Mouse (Mus musculus) heart, embryonic 11.5 days (tissue): ENCODE results near the gene Bach2. TPM values are rescaled to one million over a fixed set of nuclear protein-coding genes. Genes with fewer than 3 reads are reported as not detected.

Experiments
- ATAC-seq: fragments of 200-750 bp; cut with Nextera tagmentation; replicated peaks from 2 replicates; pipeline ENCODE4 v1.8.0; 2017; ENCODE audit warnings: moderate library complexity; ENCODE audit not compliant: insufficient number of reproducible peaks, low FRiP score, low TSS enrichment
- H3K27ac ChIP-seq: fragments of 300-500 bp; sonication (generic); 2 replicates; pipeline ENCODE4 v1.5.1; 2014; ENCODE audit warnings: mild to moderate bottlenecking, low read depth, low read length
- H3K27me3 ChIP-seq: fragments of 300-500 bp; sonication (generic); 2 replicates; pipeline ENCODE4 v1.6.1; 2014; ENCODE audit warnings: mild to moderate bottlenecking, low read length, mixed read lengths; ENCODE audit not compliant: control insufficient read depth, insufficient read depth
- H3K36me3 ChIP-seq: fragments of 300-500 bp; sonication (generic); 2 replicates; pipeline ENCODE4 v1.6.1; 2014; ENCODE audit warnings: mild to moderate bottlenecking, low read length, moderate library complexity, mixed read lengths; ENCODE audit not compliant: control insufficient read depth, insufficient read depth
- H3K4me1 ChIP-seq: fragments of 300-500 bp; sonication (generic); 2 replicates; pipeline ENCODE4 v1.6.1; 2014; ENCODE audit warnings: low read length; ENCODE audit not compliant: control insufficient read depth, insufficient read depth
- H3K4me2 ChIP-seq: fragments of 300-500 bp; sonication (generic); 2 replicates; pipeline ENCODE4 v1.6.1; 2014; ENCODE audit warnings: mild to moderate bottlenecking, moderate library complexity
- H3K4me3 ChIP-seq: fragments of 300-500 bp; sonication (generic); 2 replicates; pipeline ENCODE4 v1.5.1; 2014; ENCODE audit warnings: low read depth, low read length
- H3K9ac ChIP-seq: fragments of 300-500 bp; sonication (generic); 2 replicates; pipeline ENCODE4 v1.6.1; 2014; ENCODE audit warnings: mild to moderate bottlenecking, low read depth, low read length, moderate library complexity
- H3K9me3 ChIP-seq: fragments of 300-500 bp; sonication (generic); replicated peaks from 2 replicates; pipeline ENCODE4 v1.6.1; 2016; ENCODE audit warnings: low read length; ENCODE audit not compliant: control insufficient read depth
- WGBS: fragments of 180-500 bp; shearing (Covaris S2); extraction: QIAGEN DNeasy Blood & Tissue Kit; methylation state at CpG from one replicate; pipeline ENCODE4 v1.1.7; 2014; ENCODE audit not compliant: insufficient replicate concordance; 5-methylcytosine and 5-hydroxymethylcytosine counted together
- polyA plus RNA-seq: library from polyadenylated mRNA; unstranded; fragments of >200 nt; fragmentation: Nextera tagmentation; extraction: Ambion mirVana; gene quantifications from 2 replicates; pipeline ENCODE4 v1.2.1, GENCODE M21; 2014

The Bach2 gene
- polyA plus RNA-seq, 1 experiment from 2014 or later = 8.0 TPM

DNA sequence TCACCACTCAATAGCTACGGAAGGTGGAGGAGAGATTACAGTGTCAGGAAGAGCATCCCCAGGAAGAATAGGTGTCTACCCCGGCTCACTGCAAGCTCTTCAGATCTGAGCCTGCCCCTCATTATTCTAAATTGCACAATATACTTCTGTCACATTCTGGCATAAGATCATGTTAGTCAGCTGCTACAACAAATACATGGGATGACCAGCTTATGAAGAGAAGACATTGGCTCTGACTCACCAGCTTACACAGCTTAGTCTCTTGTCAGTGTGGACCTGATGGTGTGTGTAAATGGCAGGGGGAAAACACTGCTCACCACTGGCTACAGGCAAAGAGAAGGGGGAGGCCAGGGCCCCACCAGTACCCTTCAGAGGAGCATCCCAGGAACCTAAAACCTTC lies 127.6 kb downstream of the Bach2 start:
- H3K4me2 ChIP-seq = no peak overlapping the region
- no peaks in the 10 kb centered on the region for H3K27me3 ChIP-seq
- no peak overlapping the region for H3K9ac ChIP-seq
- 68% methylated on average over 2 of the region's 2 CpGs for WGBS
- H3K4me1 ChIP-seq = peaks cover 62% of the 10 kb centered on the region
- H3K4me3 ChIP-seq = no peak overlapping the region
- no peaks in the 10 kb centered on the region for H3K36me3 ChIP-seq
- no peak overlapping the region for H3K27ac ChIP-seq
- ATAC-seq = no peak
- no peaks in the 10 kb centered on the region for H3K9me3 ChIP-seq

DNA sequence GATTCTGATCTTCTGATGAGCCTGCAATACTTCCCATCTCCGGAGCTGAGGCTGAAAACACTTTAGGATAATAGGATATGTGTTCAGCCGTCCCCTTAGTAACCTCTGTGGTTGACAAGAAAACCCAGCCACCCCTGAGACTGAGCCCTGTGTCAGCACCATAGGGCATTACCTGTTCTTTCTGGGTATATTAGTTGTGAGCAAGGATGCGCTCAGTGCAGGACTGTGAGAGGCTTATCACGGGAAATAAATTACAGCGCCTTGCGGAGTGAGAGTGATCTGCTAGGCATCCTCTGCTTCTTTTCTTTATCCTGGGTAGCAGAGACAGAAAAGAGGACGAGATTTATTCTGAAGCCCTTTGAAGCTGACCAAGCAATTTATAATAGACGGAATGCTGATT lies 129.7 kb downstream of the Bach2 start:
- H3K36me3 ChIP-seq = no peaks in the 10 kb centered on the region
- WGBS = 42% methylated on average over 8 of the region's 8 CpGs
- no peak for ATAC-seq
- H3K27ac ChIP-seq = no peak overlapping the region
- no peak overlapping the region for H3K4me2 ChIP-seq
- H3K27me3 ChIP-seq = no peaks in the 10 kb centered on the region
- H3K9ac ChIP-seq = no peak overlapping the region
- peaks cover 73% of the 10 kb centered on the region for H3K4me1 ChIP-seq
- H3K9me3 ChIP-seq = no peaks in the 10 kb centered on the region
- no peak overlapping the region for H3K4me3 ChIP-seq

DNA sequence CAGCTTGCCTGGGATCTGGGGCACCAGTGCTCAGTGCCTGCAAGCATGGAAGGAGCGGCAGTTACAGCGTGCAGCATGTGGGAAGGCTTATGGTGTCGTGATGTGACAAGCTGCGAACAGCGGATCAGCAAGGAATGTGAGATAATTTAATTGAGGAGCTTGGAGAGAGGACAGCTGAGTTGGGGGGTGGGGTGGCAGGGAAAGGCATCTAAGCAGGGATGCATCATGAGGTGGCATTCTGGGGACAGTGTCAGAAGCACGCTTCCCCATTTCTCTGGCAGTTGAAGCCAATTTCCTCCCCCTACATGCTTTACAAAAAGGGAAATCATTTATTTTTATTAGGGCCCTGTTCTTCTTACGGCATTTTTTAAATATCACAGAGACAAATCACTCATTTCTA lies 134.5 kb downstream of the Bach2 start:
- Histone ChIP-seq H3K9me3 (no peaks in the 10 kb centered on the region), H3K4me3 (no peak overlapping the region), H3K36me3 (no peaks in the 10 kb centered on the region), H3K27me3 (no peaks in the 10 kb centered on the region), H3K9ac (no peak overlapping the region), H3K4me1 (peaks cover 67% of the 10 kb centered on the region), H3K4me2 (peak overlapping the region; percentile 20; the same call in 1 of the 2 replicates), H3K27ac (no peak overlapping the region)
- WGBS = 17% methylated on average over 7 of the region's 7 CpGs
- no peak; the same call in 1 of the 2 replicates for ATAC-seq

DNA sequence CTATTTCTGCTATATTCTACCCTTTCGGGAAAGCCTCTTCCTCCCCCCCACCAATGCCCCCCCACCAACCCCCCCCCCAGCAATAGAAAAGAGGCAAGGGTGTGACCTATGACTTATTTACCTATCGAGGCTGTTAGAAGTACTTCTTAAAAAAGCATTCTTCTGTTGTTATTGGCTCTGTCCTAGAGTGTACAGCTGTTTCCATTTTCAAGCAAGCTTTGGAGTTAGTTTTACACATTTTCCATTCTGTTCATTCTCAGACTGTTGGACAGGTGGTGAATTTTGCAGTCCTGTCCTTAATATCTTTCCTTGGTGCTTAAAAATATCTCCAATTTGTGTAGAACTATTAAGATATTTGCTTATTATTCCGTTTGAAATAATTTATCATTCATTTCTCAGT lies 134.9 kb downstream of the Bach2 start:
- peaks cover 63% of the 10 kb centered on the region for H3K4me1 ChIP-seq
- H3K27ac ChIP-seq = no peak overlapping the region
- no peaks in the 10 kb centered on the region for H3K36me3 ChIP-seq
- H3K4me2 ChIP-seq = no peak overlapping the region
- no peaks in the 10 kb centered on the region for H3K27me3 ChIP-seq
- 48% methylated on average over 3 of the region's 3 CpGs for WGBS
- no peaks in the 10 kb centered on the region for H3K9me3 ChIP-seq
- no peak overlapping the region for H3K4me3 ChIP-seq
- no peak for ATAC-seq
- H3K9ac ChIP-seq = no peak overlapping the region

DNA sequence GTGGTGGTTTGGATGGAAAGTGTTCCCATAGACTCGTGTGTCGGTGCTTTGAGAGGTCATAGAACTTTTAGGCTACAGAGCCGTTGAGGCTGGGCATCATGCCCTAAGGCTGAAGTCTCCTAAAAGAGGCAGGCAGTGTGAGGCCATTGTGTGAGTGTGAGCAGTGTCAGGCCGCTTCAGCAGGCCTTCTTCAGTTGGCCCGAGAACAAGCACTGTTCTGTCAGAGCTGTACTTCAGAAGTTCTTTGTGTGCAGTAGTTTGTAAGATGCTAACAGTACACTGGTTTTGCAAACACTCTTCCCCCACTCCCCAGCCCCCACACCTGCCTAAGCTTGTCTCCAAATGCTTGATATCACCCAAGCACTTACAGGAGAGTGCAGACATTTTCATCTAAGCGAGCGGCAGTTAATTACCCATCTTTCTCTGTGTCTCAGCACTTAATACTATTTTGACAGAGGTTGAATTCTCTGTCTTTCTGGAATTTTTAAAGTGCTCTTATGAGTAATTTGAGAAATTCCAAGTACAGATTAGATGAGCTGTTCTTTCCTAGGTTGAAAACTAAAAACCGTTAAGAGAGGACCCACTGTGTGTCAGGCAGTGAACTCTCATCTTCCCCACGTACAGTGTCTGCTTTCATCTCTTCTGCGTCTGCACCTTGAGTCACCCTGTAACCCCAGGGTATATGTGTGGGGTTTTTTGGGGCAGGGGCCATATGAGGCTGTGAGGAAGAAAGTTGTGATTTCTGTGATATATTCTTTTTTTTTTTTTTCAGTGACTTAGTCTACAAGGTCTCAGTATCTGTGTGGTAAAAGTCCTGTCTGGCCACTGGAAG lies 136.4 kb downstream of the Bach2 start:
- 64% methylated on average over 10 of the region's 10 CpGs for WGBS
- no peak overlapping the region for H3K27ac ChIP-seq
- no peak overlapping the region for H3K9ac ChIP-seq
- H3K9me3 ChIP-seq = no peaks in the 10 kb centered on the region
- no peak overlapping the region for H3K4me3 ChIP-seq
- ATAC-seq = no peak
- H3K36me3 ChIP-seq = no peaks in the 10 kb centered on the region
- no peaks in the 10 kb centered on the region for H3K27me3 ChIP-seq
- peaks cover 52% of the 10 kb centered on the region for H3K4me1 ChIP-seq
- H3K4me2 ChIP-seq = no peak overlapping the region

DNA sequence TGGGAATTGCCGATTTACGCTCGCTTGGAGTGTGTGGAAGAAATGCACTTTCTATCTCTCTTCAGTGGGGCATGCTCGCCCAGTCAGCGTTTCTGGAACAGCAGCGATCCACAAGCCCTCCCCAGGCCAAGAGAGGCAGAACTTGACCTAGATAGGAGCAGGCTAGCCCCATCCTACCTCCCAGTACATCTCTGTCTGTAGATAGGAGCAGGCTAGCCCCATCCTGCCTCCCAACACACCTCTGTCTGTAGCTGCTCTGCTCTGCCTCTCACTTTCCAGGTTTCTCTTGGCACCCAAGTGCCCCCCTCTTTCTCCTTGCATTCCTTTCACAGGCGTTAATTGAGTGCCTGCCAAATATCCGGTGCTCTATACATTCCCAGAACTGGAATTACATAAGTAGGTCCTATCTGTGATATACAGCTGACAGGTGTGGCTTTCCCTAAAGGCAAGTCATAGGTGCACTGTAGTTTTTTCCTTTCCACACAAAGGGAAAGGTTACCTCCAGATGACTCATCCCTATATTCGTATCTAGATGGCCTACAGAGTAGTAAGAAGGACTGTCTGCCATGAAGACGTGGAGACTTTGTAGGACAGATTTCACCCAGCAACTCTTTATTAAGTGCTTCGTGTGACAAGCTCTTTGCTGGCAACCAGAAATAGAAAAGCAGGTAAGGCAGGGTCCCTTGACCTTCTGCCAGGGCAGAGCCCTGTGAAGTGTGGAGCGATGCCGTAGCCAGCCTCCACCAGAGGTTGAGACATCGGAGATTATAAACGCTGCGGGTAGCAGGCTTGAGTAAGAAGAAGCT lies 137.3 kb downstream of the Bach2 start:
- no peaks in the 10 kb centered on the region for H3K27me3 ChIP-seq
- ATAC-seq = 0 out of 2 replicates have a peak, but pooled peaks have one; percentile 9
- H3K36me3 ChIP-seq = no peaks in the 10 kb centered on the region
- H3K4me3 ChIP-seq = no peak overlapping the region
- H3K9ac ChIP-seq = peak overlapping the region; percentile 11; the same call in 1 of the 2 replicates
- no peak overlapping the region for H3K27ac ChIP-seq
- H3K4me1 ChIP-seq = peaks cover 44% of the 10 kb centered on the region
- H3K9me3 ChIP-seq = no peaks in the 10 kb centered on the region
- no peak overlapping the region for H3K4me2 ChIP-seq
- 61% methylated on average over 16 of the region's 16 CpGs for WGBS

DNA sequence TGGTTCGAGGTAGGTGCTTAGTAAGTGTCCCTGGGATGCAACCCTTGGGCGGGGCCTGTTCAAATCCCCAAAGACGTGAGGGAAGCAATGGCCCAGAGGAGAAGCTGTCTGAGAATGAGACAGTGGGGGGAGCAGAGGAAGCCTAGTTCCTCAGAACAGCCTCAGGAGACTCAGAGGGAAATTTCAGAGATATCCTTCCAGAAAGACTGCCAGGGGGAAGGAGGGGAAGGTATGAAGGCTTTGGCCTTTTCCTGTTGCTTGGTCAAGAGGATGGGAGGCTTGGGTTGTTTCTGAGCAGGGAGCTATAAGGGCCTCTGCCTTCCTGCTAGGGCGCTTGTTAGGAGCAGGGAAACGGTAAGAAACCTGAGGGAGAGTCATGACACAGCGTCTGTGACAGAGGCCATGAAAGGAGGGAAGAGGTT lies 137.9 kb downstream of the Bach2 start:
- Histone ChIP-seq H3K27ac (no peak overlapping the region), H3K9ac (peak overlapping the region; percentile 11; the same call in 1 of the 2 replicates), H3K4me3 (no peak overlapping the region), H3K9me3 (no peaks in the 10 kb centered on the region), H3K4me1 (peaks cover 40% of the 10 kb centered on the region), H3K4me2 (no peak overlapping the region), H3K36me3 (no peaks in the 10 kb centered on the region), H3K27me3 (no peaks in the 10 kb centered on the region)
- 45% methylated on average over 6 of the region's 6 CpGs for WGBS
- no peak for ATAC-seq

DNA sequence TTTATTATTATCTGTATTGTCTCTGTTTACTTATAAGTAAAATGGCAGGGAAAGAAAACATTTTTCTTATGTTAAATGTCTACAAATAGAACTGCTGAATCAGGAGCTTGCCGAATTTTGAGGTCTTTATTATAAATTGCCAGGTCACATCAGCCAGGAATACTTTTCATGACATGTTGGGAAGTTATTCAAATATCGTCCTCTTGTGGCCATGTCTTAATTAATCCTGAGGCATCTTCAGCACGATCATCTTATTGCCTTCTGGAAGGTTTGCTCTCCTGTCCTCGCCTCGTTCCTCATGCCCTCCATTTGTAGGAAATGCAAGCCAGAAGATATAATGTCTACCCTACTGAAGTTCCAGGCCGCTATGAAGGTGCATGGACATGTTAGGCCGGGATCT lies 140.5 kb downstream of the Bach2 start:
- H3K36me3 ChIP-seq = no peaks in the 10 kb centered on the region
- 85% methylated on average over 7 of the region's 7 CpGs for WGBS
- H3K27me3 ChIP-seq = no peaks in the 10 kb centered on the region
- no peak for ATAC-seq
- no peak overlapping the region for H3K27ac ChIP-seq
- H3K4me1 ChIP-seq = peaks cover 23% of the 10 kb centered on the region
- no peak overlapping the region for H3K4me2 ChIP-seq
- no peak overlapping the region for H3K9ac ChIP-seq
- H3K9me3 ChIP-seq = no peaks in the 10 kb centered on the region
- H3K4me3 ChIP-seq = no peak overlapping the region
